Mouse (Mus musculus): ENCODE data around the gene Olfr1508.

DNA sequence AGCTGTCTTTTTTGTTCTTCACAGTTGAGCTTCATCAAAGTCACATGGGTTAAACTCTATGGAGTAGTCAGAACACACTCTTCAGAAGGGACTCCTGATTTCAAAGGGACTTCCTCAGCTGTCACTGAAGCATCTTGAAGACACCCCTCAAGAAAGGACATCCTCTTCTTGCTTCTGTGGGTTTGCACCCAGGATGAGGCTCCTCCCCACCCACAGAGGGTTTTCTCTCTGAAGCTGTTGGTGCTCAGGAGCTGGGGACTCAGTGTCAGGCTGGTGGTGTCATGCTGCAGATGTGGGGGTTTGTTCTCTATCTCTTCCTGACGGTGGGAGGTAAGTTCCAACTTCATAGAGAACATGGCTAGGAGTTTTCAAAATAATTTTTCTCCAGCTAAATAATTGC is 39.6 kb downstream of the Olfr1508 start:
- TF ChIP-seq CTCF (IDR thresholded peaks at IDR 0.05; ENCODE audit: low read depth) (no peak), EP300 (optimal IDR thresholded peaks at IDR 0.05) (no peak)

All from stomach, postnatal 0 days (tissue).